Mouse (Mus musculus) urinary bladder, adult 18-20 months (tissue): ENCODE results near the gene Best3.

Experiments used
- DNase-seq, 2 experiments: peaks; one replicate each; pipeline ENCODE4 v3.0.0; 2022; ENCODE audit warnings: low spot score in 2 of 2, mixed read lengths in 2 of 2

Best3 gene

GRCm38 (mm10) chr10:116986264-116987082, at the start of gene Best3:
TSS of gene Best3 (plus strand) at chr10:116986314.
- DNase-seq = peak in 1 of 2 experiments; percentile 5

DNA sequence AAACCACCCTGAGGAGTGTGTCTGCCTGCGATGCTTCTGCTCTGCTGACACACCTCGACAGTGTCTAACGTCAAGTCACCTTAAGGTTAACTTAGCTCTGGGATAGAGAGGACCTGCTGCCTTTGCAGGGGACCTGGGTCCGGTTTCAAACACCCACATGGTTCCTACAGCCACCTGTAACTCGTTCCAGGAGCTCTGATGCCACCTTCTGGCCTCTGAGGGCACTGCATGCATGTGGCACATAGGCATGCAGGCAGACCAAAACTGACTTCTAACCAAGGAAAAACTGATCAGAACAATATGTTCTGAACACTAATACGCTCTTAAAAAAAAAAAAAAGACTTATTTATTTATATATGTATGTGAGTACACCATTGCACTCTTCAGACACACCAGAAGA, 43.1 kb upstream of the Best3 start:
- DNase-seq = no peak

DNA sequence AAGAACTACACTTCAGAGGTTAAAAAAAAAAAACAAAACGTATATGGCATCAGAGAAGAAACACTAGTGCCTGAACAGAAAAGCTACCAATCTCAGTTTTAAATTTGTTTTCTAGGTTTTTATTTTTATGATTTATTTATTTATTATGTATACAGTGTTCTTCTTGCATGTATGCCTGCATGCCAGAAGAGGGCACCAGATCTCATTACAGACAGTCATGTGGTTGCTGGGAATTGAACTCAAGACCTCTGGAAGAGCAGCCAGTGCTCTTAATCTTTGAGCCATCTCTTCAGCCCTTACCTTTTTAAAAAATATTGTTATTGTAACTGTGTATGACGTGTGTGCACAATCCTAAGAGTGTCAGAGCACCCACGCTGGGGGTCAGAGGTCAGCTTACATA, 42.0 kb upstream of the Best3 start:
- DNase-seq = no peak

- no peak for DNase-seq
Measured at GRCm38 (mm10) chr10:116944940-116945339, 41.2 kb upstream of the Best3 start.

DNA sequence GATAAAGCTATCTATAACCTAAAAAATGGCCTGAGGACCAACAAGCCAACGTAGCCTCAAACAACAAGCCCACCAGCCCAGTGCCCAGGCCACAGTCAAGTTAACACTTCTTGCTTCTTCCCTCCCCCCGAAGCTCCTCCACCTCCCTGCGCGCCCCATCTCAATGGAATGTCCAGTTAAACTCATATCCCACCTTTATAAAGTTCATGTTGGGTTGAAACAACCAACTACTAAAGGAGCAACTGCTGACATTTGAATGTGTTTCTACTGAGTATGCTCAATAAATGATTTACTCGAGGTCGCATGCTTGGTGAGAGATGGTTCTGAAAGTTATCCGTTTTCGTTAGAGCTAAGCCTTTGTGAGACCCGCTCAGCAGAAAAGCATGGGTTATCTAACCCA, 37.7 kb upstream of the Best3 start:
- no peak for DNase-seq

DNA sequence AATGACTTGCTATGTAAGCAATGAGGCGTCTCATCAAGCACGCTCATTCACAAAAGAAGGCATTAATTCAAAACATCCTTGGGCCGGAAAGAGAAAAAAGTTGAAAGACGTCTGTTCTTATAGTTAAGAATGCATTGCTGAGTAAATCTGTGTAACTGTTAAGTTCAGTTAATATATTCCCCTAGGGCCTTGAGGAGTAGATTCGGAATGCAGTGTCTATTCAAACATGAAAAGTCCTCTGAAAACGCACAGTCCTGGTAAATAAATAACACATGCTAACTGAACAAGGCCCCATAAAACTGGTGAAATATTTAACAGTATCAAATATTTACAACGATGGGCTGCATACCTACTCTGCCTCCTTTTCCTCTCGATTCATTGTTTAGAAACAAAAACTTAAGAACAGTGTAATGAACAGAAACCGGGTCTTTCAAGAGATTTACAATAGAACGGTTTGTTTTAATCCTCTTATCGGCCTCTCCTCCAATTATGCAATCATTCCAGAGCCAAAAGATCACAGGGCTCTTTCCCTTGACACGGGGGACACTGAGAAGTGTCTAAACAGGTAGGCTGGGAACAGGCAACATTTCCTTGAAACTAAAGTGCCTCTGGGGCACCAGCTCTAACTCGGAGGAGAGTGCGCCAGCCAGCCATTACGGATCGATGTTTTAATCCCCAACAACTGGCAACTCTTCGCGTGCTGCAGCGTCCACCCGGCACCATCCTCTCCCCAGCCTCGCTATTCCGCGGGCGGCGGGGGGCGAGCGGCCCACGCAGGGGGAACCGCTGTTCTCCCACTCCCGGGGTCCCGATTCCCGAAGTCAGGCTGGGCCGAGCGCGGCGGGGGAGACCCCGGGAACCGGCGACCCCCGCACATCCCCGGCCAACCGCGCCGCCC, 36.8 kb upstream of the Best3 start:
- peak in 1 of 2 experiments; percentile 36 for DNase-seq

GRCm38 (mm10) chr10:116950009-116950769, 35.9 kb upstream of the Best3 start, which contains the start of gene Rab3ip:
TSS of gene Rab3ip (minus strand) at chr10:116950769.
- peak; percentile 70 to 81 for DNase-seq

- no peak for DNase-seq
Measured at GRCm38 (mm10) chr10:116950886-116951285, 35.2 kb upstream of the Best3 start.

DNA sequence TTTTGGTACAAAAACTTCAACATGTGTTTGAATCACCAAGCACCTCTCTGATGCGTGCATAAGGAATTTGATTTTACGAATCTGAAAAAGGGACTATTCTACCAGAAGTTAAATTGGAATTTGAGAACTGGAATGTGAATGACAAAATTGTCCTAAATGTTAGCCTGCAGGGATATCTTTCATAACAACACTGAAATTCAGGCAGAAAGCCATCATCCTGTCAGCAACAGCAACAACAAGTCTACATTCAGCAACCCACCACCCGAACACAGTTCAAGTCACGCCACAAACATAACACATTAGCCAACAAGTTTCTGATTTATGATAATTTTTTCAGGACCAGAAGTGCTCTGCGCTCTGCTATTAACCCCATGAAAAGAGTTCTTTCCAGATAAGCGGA, 30.9 kb upstream of the Best3 start:
- no peak for DNase-seq

DNA sequence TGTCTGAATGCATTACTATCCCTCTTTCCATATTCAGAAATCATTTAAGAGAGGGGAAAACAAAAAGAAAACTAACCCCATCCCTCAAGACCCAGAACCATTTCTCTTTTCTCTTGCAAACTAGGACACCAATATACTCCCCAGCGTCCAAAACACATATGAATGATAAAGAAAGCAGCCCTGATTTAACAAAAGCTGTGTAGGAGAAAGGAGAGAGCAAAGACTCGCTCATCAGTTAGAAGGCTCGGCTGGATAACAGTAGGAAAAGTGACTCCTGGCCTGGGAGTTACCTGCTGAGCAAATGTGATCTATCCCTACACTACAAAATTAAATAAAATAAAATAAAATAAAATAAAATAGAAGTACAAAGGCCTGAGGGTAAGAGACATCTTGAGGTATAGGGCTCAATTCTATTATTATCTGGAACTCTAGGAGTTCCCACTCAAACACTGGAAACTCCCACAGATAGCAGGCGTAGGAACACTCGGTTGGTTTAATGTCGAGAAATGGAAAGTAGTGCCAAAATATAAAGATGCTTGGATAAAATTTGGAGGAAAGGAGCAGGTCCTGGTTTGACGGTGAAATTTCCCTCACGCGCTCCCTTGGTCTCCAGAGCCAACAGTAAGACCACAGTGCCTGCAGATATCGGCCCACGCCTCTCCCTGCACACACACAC, 29.5 kb upstream of the Best3 start:
- no peak for DNase-seq

GRCm38 (mm10) chr10:116957867-116958551, 28.1 kb upstream of the Best3 start:
- DNase-seq = no peak

- no peak for DNase-seq
Measured at GRCm38 (mm10) chr10:116962152-116962551, 24.0 kb upstream of the Best3 start.

GRCm38 (mm10) chr10:116962803-116963202, 23.3 kb upstream of the Best3 start:
- no peak for DNase-seq

DNA sequence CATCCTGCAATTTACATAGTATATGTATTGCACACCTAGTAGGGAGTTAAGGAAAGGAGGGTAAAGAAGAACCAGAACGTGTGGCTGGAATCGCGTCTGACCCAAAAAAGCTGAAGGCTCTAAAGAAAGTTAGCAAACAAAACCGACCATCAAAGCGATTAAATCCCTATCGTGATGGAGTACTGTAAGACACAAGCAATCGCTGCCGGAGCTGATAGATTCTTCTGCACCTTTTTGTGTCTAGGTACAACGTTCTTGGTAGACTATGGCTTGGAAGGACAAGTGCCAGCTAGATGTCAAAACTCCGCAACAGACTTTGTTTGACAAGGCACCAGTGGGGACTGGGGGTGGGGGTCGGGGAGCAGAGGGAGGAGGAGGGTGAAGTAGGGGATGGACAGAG, 22.0 kb upstream of the Best3 start:
- DNase-seq = no peak

- no peak for DNase-seq
Measured at GRCm38 (mm10) chr10:116964571-116964970, 21.5 kb upstream of the Best3 start.

GRCm38 (mm10) chr10:116965297-116965696, 20.8 kb upstream of the Best3 start:
- no peak for DNase-seq

GRCm38 (mm10) chr10:116966065-116966464, 20.0 kb upstream of the Best3 start:
- DNase-seq = no peak

GRCm38 (mm10) chr10:116968741-116969140, 17.4 kb upstream of the Best3 start:
- no peak for DNase-seq

DNA sequence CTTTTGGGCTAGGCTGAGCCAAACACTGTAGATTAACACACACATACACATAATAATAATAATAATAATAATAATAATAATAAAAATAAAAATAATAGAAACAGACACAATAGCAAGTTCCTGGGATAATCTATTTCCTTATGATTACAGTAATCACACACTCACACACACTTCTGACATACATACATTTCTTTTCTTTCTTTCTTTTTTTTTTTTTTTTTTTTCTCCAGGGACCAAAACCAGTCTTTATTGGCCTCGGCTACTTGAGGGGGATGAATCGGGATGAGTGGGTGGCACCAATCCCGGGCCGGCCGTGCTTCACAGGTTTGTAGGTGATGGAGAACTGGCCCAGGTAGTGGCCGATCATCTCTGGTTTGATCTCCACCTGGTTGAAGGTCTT, 13.6 kb upstream of the Best3 start, which contains the start of gene Gm10271:
TSS of gene Gm10271 (minus strand) at position 101 of the 400 bp plus-strand sequence.
- no peak for DNase-seq

- no peak for DNase-seq
Measured at GRCm38 (mm10) chr10:116977455-116977854, 8.7 kb upstream of the Best3 start.

GRCm38 (mm10) chr10:116977858-116978257, 8.3 kb upstream of the Best3 start:
- no peak for DNase-seq
